Mouse (Mus musculus): ENCODE measurements around the gene Dmrtc2. TPM values are rescaled to one million over a fixed set of nuclear protein-coding genes. Genes with fewer than 3 reads are reported as not detected.

Gene Dmrtc2
- polyA plus RNA-seq (2012; rRNA removed; ENCODE audit: low replicate concordance): 0.09 TPM in 1 of 2 replicates, not detected in the other

GRCm38 (mm10) chr7:24869532-24870165, at the start of gene Dmrtc2, which contains the start of gene Lypd4:
Dmrtc2 (plus strand) TSS chr7:24870057.
Lypd4 (minus strand) TSS chr7:24869941.

GRCm38 (mm10) chr7:24861913-24862312, 7.9 kb upstream of the Dmrtc2 start, which contains the start of gene Gm9844:
Gm9844 (plus strand) TSS chr7:24862213.

GRCm38 (mm10) chr7:24883896-24884692, 14.2 kb downstream of the Dmrtc2 start, which contains the start of gene Rps19:
Rps19 (plus strand) TSS chr7:24884371.

GRCm38 (mm10) chr7:24897224-24897623, 27.4 kb downstream of the Dmrtc2 start, which contains the start of gene Cd79a:
Cd79a (plus strand) TSS chr7:24897381.

GRCm38 (mm10) chr7:24902630-24903443, 33.0 kb downstream of the Dmrtc2 start, which contains the start of gene Arhgef1:
Arhgef1 (plus strand) TSS chr7:24902912.

Other genes with a start within 250 kb of the Dmrtc2 start
- 7.3 and 8.8 TPM in 2 replicates for gene Lypd3, start 233.5 kb upstream of the Dmrtc2 start, polyA plus RNA-seq (2012; rRNA removed; ENCODE audit: low replicate concordance)
- gene Tex101, start 193.4 kb upstream of the Dmrtc2 start, polyA plus RNA-seq (2012; rRNA removed; ENCODE audit: low replicate concordance): not detected in 2 replicates
- not detected in 2 replicates for gene BC049730, start 160.8 kb upstream of the Dmrtc2 start, polyA plus RNA-seq (2012; rRNA removed; ENCODE audit: low replicate concordance)
- not detected in 2 replicates for gene Gm4763, start 143.1 kb upstream of the Dmrtc2 start, polyA plus RNA-seq (2012; rRNA removed; ENCODE audit: low replicate concordance)
- 0.41 and 0.66 TPM in 2 replicates for gene Cd177, start 109.7 kb upstream of the Dmrtc2 start, polyA plus RNA-seq (2012; rRNA removed; ENCODE audit: low replicate concordance)
- gene Ceacam10, start 92.9 kb upstream of the Dmrtc2 start, polyA plus RNA-seq (2012; rRNA removed; ENCODE audit: low replicate concordance): 0.19 and 0.30 TPM in 2 replicates
- 2.9 and 4.6 TPM in 2 replicates for gene Gm9844, start 7.8 kb upstream of the Dmrtc2 start, polyA plus RNA-seq (2012; rRNA removed; ENCODE audit: low replicate concordance)
- gene Lypd4, start 116 bp upstream of the Dmrtc2 start, polyA plus RNA-seq (2012; rRNA removed; ENCODE audit: low replicate concordance): 0.23 TPM in 1 of 2 replicates, not detected in the other
- gene Rps19, start 14.3 kb downstream of the Dmrtc2 start, polyA plus RNA-seq (2012; rRNA removed; ENCODE audit: low replicate concordance): 631 and 672 TPM in 2 replicates
- gene Cd79a, start 27.3 kb downstream of the Dmrtc2 start, polyA plus RNA-seq (2012; rRNA removed; ENCODE audit: low replicate concordance): 227 and 413 TPM in 2 replicates
- 431 and 893 TPM in 2 replicates for gene Arhgef1, start 32.9 kb downstream of the Dmrtc2 start, polyA plus RNA-seq (2012; rRNA removed; ENCODE audit: low replicate concordance)
- not detected in 2 replicates for gene Gm4881, start 74.4 kb downstream of the Dmrtc2 start, polyA plus RNA-seq (2012; rRNA removed; ENCODE audit: low replicate concordance)
- gene Rabac1, start 102.7 kb downstream of the Dmrtc2 start, polyA plus RNA-seq (2012; rRNA removed; ENCODE audit: low replicate concordance): 616 and 766 TPM in 2 replicates
- gene Atp1a3, start 135.9 kb downstream of the Dmrtc2 start, polyA plus RNA-seq (2012; rRNA removed; ENCODE audit: low replicate concordance): 17.6 and 20.0 TPM in 2 replicates
- 25.8 and 38.3 TPM in 2 replicates for gene Grik5, start 202.3 kb downstream of the Dmrtc2 start, polyA plus RNA-seq (2012; rRNA removed; ENCODE audit: low replicate concordance)
- 32.4 and 58.6 TPM in 2 replicates for gene Zfp574, start 202.5 kb downstream of the Dmrtc2 start, polyA plus RNA-seq (2012; rRNA removed; ENCODE audit: low replicate concordance)

All from mammary gland, adult 2 months (tissue).